Mouse (Mus musculus) heart, embryonic 16.5 days (tissue): ENCODE measurements around the gene Secisbp2l. TPM values are rescaled to one million over a fixed set of nuclear protein-coding genes. Genes with fewer than 3 reads are reported as not detected.

Experiments used
- ATAC-seq: fragments of 200-750 bp; cut with Nextera tagmentation; replicated peaks from 2 replicates; pipeline ENCODE4 v1.8.0; 2017; ENCODE audit warnings: moderate number of reproducible peaks; ENCODE audit not compliant: insufficient read depth, low FRiP score; ENCODE audit errors: extremely low read depth
- H3K27ac ChIP-seq: fragments of 300-500 bp; sonication (generic); 2 replicates; pipeline ENCODE4 v1.5.1; 2014; ENCODE audit warnings: mild to moderate bottlenecking, low read length, control low read depth, moderate library complexity
- H3K27me3 ChIP-seq: fragments of 300-500 bp; sonication (generic); 2 replicates; pipeline ENCODE4 v1.6.1; 2014; ENCODE audit warnings: low read length, mixed read lengths; ENCODE audit not compliant: control insufficient read depth, insufficient read depth
- H3K36me3 ChIP-seq: fragments of 300-500 bp; sonication (generic); 2 replicates; pipeline ENCODE4 v1.6.1; 2014; ENCODE audit not compliant: control insufficient read depth, insufficient read depth
- H3K4me1 ChIP-seq: fragments of 300-500 bp; sonication (generic); 2 replicates; pipeline ENCODE4 v1.6.1; 2014; ENCODE audit warnings: low read length, mixed read lengths; ENCODE audit not compliant: control insufficient read depth, insufficient read depth
- H3K4me2 ChIP-seq: fragments of 300-500 bp; sonication (generic); 2 replicates; pipeline ENCODE4 v1.6.1; 2014; ENCODE audit warnings: low read depth, mild to moderate bottlenecking, control low read depth, low read length
- H3K4me3 ChIP-seq: fragments of 300-500 bp; sonication (generic); 2 replicates; pipeline ENCODE4 v1.5.1; 2014; ENCODE audit warnings: mild to moderate bottlenecking, control low read depth, low read length
- H3K9ac ChIP-seq: fragments of 300-500 bp; sonication (generic); 2 replicates; pipeline ENCODE4 v1.6.1; 2014; ENCODE audit warnings: low read length, control low read depth
- H3K9me3 ChIP-seq: fragments of 300-500 bp; sonication (generic); replicated peaks from 2 replicates; pipeline ENCODE4 v1.6.1; 2016; ENCODE audit warnings: low read length; ENCODE audit not compliant: control insufficient read depth
- WGBS: fragments of 180-500 bp; shearing (Covaris S2); extraction: QIAGEN DNeasy Blood & Tissue Kit; methylation state at CpG from one replicate; pipeline ENCODE4 v1.1.7; 2014; 5-methylcytosine and 5-hydroxymethylcytosine counted together
- polyA plus RNA-seq: library from polyadenylated mRNA; unstranded; fragments of >200 nt; fragmentation: Nextera tagmentation; extraction: Ambion mirVana; gene quantifications from 2 replicates; pipeline ENCODE4 v1.2.1, GENCODE M21; 2015

Secisbp2l gene
- polyA plus RNA-seq, 1 experiment from 2014 or later, result 13.1 TPM

GRCm38 (mm10) chr2:125706510-125706921 is 76.2 kb downstream of the Secisbp2l start:
- Histone ChIP-seq H3K27me3 (no peaks in the 10 kb centered on the region), H3K36me3 (no peaks in the 10 kb centered on the region), H3K27ac (no peak overlapping the region), H3K4me3 (no peak overlapping the region), H3K9me3 (no peaks in the 10 kb centered on the region), H3K4me1 (no peaks in the 10 kb centered on the region), H3K4me2 (no peak overlapping the region), H3K9ac (no peak overlapping the region)
- no peak for ATAC-seq
- 55% methylated on average over 5 of the region's 5 CpGs for WGBS

GRCm38 (mm10) chr2:125704907-125705631 is 77.6 kb downstream of the Secisbp2l start:
- H3K27ac ChIP-seq, result no peak overlapping the region
- no peaks in the 10 kb centered on the region for H3K27me3 ChIP-seq
- 68% methylated on average over 12 of the region's 12 CpGs for WGBS
- no peak overlapping the region for H3K9ac ChIP-seq
- no peak for ATAC-seq
- no peak overlapping the region for H3K4me3 ChIP-seq
- H3K4me2 ChIP-seq, result no peak overlapping the region
- no peaks in the 10 kb centered on the region for H3K4me1 ChIP-seq
- no peaks in the 10 kb centered on the region for H3K36me3 ChIP-seq
- H3K9me3 ChIP-seq, result no peaks in the 10 kb centered on the region

GRCm38 (mm10) chr2:125702851-125703250 is 79.8 kb downstream of the Secisbp2l start:
- H3K27me3 ChIP-seq, result no peaks in the 10 kb centered on the region
- no peak for ATAC-seq
- no peak overlapping the region for H3K27ac ChIP-seq
- no peaks in the 10 kb centered on the region for H3K4me1 ChIP-seq
- H3K4me2 ChIP-seq, result no peak overlapping the region
- no peaks in the 10 kb centered on the region for H3K36me3 ChIP-seq
- no peak overlapping the region for H3K9ac ChIP-seq
- 79% methylated on average over 2 of the region's 2 CpGs for WGBS
- H3K4me3 ChIP-seq, result no peak overlapping the region
- no peaks in the 10 kb centered on the region for H3K9me3 ChIP-seq

GRCm38 (mm10) chr2:125701606-125702005 is 81.1 kb downstream of the Secisbp2l start:
- WGBS, result 81% methylated on average over 2 of the region's 2 CpGs
- Histone ChIP-seq H3K9ac (no peak overlapping the region), H3K36me3 (no peaks in the 10 kb centered on the region), H3K9me3 (no peaks in the 10 kb centered on the region), H3K4me2 (no peak overlapping the region), H3K4me1 (no peaks in the 10 kb centered on the region), H3K4me3 (no peak overlapping the region), H3K27ac (no peak overlapping the region), H3K27me3 (no peaks in the 10 kb centered on the region)
- no peak for ATAC-seq

- H3K4me2 ChIP-seq, result no peak overlapping the region
- no peaks in the 10 kb centered on the region for H3K27me3 ChIP-seq
- H3K27ac ChIP-seq, result peak overlapping the region; percentile 68
- WGBS, result 49% methylated on average over 2 of the region's 2 CpGs
- no peaks in the 10 kb centered on the region for H3K36me3 ChIP-seq
- peaks cover 2% of the 10 kb centered on the region; the same call in 1 of the 2 replicates for H3K4me1 ChIP-seq
- no peak overlapping the region for H3K9ac ChIP-seq
- ATAC-seq, result no peak; the same call in 1 of the 2 replicates
- no peak overlapping the region for H3K4me3 ChIP-seq
- H3K9me3 ChIP-seq, result no peaks in the 10 kb centered on the region
Observed at GRCm38 (mm10) chr2:125696219-125696618, 86.5 kb downstream of the Secisbp2l start.

GRCm38 (mm10) chr2:125694798-125695197 is 87.9 kb downstream of the Secisbp2l start:
- Histone ChIP-seq H3K9me3 (no peaks in the 10 kb centered on the region), H3K36me3 (no peaks in the 10 kb centered on the region), H3K4me3 (no peak overlapping the region), H3K4me2 (no peak overlapping the region), H3K9ac (no peak overlapping the region), H3K4me1 (peaks cover 2% of the 10 kb centered on the region; the same call in 1 of the 2 replicates), H3K27me3 (no peaks in the 10 kb centered on the region), H3K27ac (no peak overlapping the region)
- 73% methylated on average over 2 of the region's 2 CpGs for WGBS
- no peak for ATAC-seq

- H3K9ac ChIP-seq, result no peak overlapping the region
- no peaks in the 10 kb centered on the region for H3K36me3 ChIP-seq
- H3K27me3 ChIP-seq, result no peaks in the 10 kb centered on the region
- no peak overlapping the region for H3K4me3 ChIP-seq
- H3K9me3 ChIP-seq, result no peaks in the 10 kb centered on the region
- 53% methylated on average over 2 of the region's 2 CpGs for WGBS
- no peak overlapping the region for H3K4me2 ChIP-seq
- no peak overlapping the region for H3K27ac ChIP-seq
- no peak for ATAC-seq
- H3K4me1 ChIP-seq, result peaks cover 2% of the 10 kb centered on the region; the same call in 1 of the 2 replicates
Observed at GRCm38 (mm10) chr2:125692010-125692409, 90.7 kb downstream of the Secisbp2l start.

Other genes starting within 250 kb of the Secisbp2l start
- 4.2 and 4.7 TPM in 2 replicates for gene Cep152, start 157.8 kb downstream of the Secisbp2l start, polyA plus RNA-seq
- gene Eid1, start 109.8 kb downstream of the Secisbp2l start, polyA plus RNA-seq, result 112 and 128 TPM in 2 replicates
- gene Shc4, start 58.7 kb downstream of the Secisbp2l start, polyA plus RNA-seq, result 1.3 and 1.7 TPM in 2 replicates
- gene Galk2, start 76.2 kb upstream of the Secisbp2l start, polyA plus RNA-seq, result 29.0 and 32.4 TPM in 2 replicates
- 56.5 and 58.6 TPM in 2 replicates for gene Cops2, start 76.3 kb upstream of the Secisbp2l start, polyA plus RNA-seq